Mouse (Mus musculus): ENCODE results near the gene Tvp23a.

The Tvp23a gene

GRCm38 (mm10) chr16:10447264-10447594, at the start of gene Tvp23a:
Gene Tvp23a, minus strand, starts transcription at chr16:10447362.
- no peak for DNase-seq (ENCODE audit: low spot score in 2 of 2)

GRCm38 (mm10) chr16:10495824-10496298, 48.7 kb upstream of the Tvp23a start:
- DNase-seq (ENCODE audit: low spot score in 2 of 2) = no peak

DNA sequence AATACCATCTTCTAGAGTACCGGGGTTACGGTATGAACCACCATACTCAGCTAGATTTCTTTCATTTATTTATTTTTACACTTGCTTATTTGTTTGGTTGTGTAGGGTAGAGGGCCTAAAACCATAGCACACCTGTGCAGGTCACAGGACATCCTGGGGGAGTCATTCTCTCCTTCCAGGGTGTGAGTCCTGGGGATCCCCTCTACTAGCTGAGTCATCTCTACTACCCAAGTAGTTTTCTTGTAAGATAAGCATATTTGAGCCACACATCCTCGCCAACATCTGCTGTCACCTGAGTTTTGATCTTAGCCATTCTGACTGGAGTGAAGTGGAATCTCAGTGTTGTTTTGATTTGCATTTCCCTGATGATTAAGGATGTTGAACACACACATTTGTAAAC, 45.4 kb upstream of the Tvp23a start:
- DNase-seq (ENCODE audit: low spot score in 2 of 2) = no peak

DNA sequence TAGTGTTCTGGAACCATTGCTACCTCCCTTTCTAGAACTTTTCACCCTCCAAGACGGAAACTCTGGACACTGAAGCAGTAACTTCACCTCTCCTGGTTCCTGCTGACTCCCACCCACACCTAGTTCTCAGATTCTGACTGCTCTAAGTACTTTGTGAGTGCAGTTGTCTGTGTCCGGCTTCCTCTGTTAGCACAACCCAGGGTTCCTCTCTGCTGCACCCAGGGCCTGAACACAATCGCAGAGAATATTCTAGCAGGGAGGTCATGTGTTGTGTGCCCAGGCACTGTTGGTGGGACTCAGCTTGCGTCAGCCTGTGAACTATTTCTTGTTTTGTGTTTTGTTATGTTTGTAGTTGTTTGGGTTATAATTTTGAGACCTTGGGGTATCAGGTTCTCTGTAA, 44.6 kb upstream of the Tvp23a start:
- DNase-seq (ENCODE audit: low spot score in 2 of 2) = no peak

GRCm38 (mm10) chr16:10490503-10491150, 43.5 kb upstream of the Tvp23a start:
- no peak for DNase-seq (ENCODE audit: low spot score in 2 of 2)

DNA sequence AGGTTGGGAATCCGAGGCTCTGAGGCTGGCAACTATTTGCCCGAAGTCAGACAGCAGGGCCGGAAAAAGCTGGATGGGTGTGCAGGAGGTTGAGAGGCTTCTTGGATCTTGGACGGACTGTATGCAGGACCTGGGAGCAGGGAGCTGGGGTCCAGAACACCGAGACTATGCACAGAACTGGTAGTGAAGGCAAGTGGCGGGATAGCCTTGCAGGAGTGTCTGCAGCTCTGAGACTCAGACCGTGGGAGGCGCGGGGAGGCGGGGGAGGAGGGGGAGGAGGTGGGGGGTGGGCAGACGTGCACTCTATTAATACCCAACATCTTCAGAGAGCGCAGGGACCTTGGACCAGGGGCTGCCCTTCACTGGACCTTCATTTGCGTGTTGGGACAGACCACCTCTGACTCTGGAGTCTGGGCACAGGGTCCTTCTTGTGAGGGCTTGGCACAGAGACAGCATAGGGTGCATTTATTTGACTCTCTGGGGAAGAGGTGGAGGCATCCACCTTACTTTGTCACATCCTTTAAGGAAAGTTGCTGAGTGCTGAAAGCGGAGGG, 42.8 kb upstream of the Tvp23a start:
- no peak for DNase-seq (ENCODE audit: low spot score in 2 of 2)

DNA sequence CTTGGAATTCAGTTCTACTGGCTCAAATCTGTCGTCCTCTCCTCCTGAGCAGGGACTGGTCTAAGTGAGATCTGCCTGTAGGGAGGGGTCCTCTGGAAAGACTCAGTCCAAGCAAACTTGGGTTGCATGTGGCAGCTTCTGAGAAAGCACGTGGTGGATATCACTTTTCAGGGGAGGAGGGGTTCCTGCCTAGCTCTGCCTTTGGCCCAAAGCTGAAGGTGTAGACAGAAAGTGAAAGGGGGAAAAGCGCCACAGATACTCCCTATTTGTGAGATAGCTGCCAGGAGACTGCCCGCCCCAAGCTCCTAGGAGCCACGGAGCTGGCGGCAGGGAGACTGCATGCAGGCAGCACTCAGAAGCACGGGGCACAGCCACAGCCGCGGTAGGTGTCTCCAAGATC, 42.3 kb upstream of the Tvp23a start:
- DNase-seq (ENCODE audit: low spot score in 2 of 2) = no peak

DNA sequence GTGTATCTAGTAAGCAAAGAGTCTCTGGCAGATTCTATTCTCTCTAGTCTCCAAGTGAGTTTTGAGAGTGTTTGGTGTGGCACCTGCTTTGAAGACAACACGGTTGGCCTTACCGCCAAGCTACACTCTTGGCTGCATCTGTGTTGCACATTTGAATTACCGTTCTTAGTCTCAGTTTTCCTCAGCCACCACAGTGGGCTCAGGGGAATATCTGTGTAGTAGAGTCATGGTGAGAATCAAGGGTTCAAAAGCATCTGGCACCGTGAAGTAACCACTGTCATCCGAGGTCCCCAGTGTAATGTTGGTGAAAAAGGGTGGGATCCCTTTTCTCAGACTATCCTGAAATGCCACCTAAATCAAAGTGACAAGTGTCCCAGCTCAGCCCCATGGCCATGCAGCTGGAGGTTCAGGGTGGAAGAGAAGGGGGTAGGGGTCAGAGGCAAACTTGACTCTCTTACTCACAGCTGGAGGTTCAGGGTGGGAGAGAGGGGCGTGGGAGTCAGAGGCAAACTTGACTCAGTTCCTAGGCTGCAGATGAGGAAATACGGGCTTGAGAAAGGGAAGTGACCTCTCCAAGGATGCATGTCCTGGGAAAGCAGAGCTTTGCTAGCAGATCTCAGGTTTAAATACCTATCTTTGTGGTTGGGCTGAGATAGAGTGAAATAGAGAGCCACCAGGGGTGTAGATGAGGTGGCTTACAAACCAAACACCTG, 41.8 kb upstream of the Tvp23a start:
- no peak for DNase-seq (ENCODE audit: low spot score in 2 of 2)

- DNase-seq (ENCODE audit: low spot score in 2 of 2) = no peak
These were observed 40.8 kb upstream of the Tvp23a start for GRCm38 (mm10) chr16:10487895-10488493.

GRCm38 (mm10) chr16:10486993-10487392, 39.8 kb upstream of the Tvp23a start:
- no peak for DNase-seq (ENCODE audit: low spot score in 2 of 2)

DNA sequence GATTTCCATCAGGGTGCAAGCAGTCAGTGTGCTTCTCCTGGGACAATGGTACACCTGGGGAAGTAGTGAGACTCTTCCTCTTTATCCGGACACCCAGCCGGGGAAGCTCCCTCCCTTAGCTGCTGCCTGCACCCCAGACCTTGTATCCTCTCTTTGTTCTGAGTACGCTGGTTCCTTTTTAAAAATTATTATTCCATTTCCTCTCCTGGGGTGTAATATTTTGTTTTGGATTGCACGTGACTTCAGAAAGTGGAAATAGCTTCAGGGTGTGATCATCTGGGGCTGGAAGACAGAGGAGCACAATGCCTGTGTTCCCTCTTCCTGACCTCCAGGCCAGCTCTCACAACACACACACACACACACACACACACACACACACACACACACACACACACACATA, 35.2 kb upstream of the Tvp23a start:
- DNase-seq (ENCODE audit: low spot score in 2 of 2) = no peak

DNA sequence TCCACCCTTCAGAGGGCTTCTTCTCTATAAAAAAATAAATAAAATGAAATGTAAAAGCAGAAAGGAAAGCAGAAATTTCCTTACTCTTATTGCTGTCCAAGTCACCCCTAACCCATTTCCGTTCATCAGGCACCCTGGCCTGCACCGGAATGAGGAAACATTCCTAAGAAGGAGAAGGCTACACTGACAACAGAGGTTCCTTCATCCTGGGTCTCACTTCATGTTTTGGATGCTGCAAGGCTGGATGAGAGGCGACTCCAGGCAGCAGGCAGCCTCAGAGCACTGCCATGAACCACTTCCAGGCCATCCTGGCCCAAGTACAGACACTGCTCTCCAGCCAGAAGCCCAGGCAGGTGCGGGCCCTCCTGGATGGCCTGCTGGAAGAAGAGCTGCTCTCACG, 32.7 kb upstream of the Tvp23a start, which contains the start of gene Ciita:
Ciita (plus strand) TSS at position 203 of the 400 bp plus-strand sequence.
- DNase-seq (ENCODE audit: low spot score in 2 of 2) = no peak

DNA sequence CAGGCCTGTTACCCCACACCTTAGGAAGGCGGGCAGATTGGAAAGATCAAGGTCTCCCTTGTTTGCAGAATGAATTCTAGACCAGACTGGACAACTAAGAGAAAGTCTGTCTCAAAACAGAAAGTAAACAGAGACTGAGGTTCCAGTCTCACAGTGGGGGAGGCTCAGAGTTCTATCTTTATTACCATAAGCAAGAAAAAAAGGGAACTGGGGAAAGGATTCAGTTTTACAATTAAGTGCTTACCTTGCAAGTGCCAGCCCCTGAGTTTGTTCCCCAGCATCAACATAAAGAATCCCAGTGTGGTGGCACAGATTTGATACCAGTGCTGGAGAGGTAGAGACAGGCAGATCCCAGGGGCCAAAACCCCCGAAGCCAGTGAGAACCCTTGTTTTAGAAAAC, 28.8 kb upstream of the Tvp23a start:
- no peak for DNase-seq (ENCODE audit: low spot score in 2 of 2)

DNA sequence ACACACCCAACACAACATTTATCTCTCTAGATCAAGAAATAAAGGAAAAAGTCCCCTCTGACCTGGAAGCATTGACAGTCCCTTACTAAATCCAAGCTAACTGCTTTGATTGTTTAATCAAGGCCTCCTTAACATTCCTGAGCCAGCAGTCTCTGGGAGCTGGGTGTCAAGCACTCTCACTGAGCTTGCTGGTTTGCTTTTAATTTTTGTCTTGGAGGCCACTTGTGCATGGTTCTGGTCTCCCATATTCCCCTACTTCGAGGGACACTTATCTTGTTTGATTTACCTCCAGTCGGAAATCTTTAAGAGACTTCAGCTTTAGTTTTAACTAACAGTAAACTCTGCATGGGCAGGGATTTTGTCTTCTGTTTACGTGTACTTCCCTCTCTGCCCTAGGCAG, 27.8 kb upstream of the Tvp23a start:
- no peak for DNase-seq (ENCODE audit: low spot score in 2 of 2)

DNA sequence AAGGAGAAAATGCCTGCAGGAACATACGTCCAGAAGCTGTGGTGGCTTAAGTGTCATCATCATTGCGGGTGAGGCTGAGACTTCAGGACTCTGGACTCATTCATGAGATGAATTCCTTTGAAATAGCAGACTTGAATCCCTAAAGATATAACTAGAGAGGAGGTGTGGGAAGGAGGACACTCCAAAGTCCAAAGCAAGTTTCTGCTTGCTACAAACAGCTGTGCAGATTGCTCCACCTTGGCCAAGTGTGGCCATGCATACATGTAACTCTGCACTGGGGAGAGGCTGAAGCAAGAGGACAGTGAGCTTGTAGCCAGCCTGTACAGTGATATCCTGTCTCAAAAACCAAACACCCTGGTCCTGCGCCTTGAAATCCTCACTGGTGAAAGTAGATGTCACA, 24.8 kb upstream of the Tvp23a start:
- DNase-seq (ENCODE audit: low spot score in 2 of 2) = no peak

- no peak for DNase-seq (ENCODE audit: low spot score in 2 of 2)
These were observed 21.0 kb upstream of the Tvp23a start for GRCm38 (mm10) chr16:10468201-10468600.

DNA sequence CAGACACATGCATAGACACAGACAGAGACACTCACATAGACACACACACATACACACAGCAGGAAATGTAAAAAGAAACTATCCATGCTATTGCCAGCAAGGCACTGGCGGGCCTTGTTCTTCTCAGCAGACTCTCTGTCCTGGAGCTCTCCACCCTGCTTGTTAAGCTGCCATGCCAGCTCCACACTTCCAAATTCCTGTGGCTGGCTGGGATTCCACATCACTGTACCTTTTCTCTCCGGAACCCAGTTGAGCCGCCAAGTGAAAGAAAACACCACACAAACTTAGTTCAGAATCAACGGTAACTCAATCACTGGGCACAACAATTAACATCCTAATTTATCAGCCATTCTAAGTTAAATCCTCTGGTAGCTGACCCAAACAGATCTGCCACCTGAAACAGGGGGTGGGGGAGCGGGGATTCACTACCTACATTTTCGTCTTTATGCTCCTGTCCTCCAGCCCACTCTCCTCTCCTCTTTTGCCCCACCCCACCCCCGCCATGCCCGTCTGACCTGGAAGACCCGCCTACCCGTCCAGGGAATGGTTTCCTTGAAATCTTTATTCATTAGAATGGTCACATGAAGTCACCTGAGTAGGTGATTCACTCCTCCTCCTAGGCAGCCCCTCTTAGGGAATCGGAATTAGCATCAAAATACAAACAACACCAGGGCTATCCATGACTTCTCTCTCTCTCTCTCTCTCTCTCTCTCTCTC, 20.4 kb upstream of the Tvp23a start:
- no peak for DNase-seq (ENCODE audit: low spot score in 2 of 2)

DNA sequence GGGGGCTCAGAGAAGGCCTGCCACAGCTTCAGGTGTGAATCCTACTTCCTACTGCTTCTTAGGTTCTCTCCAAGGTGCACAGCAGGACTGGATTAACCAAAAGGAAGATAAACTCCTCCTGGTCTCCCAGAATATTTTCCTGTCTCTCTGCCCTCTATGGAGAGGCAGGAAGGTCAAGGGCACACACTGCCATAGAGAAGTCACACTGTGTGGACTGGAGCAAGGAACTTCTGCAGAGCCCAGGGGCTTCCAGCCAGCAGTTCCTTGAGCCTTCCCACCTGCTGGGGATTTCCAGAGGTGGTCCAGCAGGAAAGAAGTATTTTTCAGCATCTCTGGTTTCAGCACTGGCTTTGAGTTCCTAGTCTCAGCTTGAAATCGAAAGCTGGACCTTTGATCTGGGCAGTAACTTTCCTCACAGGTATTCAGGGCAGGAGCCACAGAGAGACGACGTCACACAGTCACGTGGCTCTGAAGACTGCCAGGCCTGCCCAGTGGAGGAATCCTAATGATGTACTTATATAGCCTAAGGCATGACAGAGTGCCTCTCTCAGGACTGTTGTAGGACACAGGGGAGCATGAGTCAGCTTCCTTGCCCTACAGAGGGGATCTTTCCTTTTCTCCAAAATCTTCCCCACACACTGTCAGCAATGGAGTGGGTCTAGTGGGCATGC, 18.0 kb upstream of the Tvp23a start:
- no peak for DNase-seq (ENCODE audit: low spot score in 2 of 2)

DNA sequence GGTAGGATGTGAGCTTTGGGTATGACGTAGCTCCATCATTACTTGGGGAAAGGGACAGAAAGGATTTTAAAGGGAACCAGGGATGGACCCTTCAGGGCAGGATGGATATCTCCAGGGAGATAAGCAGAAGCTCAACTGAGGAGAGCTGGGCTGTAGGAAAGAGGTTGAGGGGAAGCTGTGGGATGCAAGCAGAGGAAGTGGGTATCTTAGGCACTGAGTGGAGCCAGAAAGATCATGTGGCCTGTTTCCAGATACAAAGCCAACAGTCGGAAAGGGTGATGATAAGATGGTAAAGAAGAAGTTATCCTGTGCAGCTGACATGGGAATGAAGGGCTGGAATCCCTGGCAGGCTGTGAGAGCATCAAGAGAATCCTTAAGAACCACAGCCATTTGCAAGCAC, 14.0 kb upstream of the Tvp23a start:
- no peak for DNase-seq (ENCODE audit: low spot score in 2 of 2)

DNA sequence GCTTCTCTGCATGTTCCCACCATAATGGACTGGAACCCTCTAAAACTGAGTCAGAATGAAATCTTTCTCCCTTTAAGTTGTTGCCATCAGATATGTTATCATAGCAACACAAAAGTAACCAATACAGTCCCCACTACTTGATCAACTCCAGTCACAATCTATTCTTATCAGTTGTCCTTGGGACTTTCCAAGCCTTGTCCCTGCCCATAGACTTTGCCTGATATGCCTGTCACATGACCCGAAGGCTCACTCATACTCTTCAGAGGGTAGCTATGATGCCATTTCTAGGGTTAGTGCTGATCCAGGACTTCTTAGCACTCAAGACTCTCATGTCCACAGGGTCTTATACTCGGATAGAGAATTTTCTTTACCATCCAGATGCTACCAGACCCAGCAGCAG, 13.0 kb upstream of the Tvp23a start:
- DNase-seq (ENCODE audit: low spot score in 2 of 2) = no peak

- DNase-seq (ENCODE audit: low spot score in 2 of 2) = no peak
These were observed 7.4 kb upstream of the Tvp23a start for GRCm38 (mm10) chr16:10454583-10454974.
